Mouse (Mus musculus) megakaryocyte, embryonic 14.5 days (primary cell): Measurements from ENCODE around the gene Plac1.

Experiments
- FLI1 ChIP-seq: IDR thresholded peaks from 2 replicates; pipeline ENCODE4 v1.6.1; 2012; ENCODE audit warnings: low read length, inconsistent platforms, mixed read lengths
- GATA1 ChIP-seq: IDR thresholded peaks from 3 replicates; pipeline ENCODE4 v1.6.1; 2012; ENCODE audit warnings: mixed read lengths, low read length, inconsistent platforms, borderline replicate concordance

DNA sequence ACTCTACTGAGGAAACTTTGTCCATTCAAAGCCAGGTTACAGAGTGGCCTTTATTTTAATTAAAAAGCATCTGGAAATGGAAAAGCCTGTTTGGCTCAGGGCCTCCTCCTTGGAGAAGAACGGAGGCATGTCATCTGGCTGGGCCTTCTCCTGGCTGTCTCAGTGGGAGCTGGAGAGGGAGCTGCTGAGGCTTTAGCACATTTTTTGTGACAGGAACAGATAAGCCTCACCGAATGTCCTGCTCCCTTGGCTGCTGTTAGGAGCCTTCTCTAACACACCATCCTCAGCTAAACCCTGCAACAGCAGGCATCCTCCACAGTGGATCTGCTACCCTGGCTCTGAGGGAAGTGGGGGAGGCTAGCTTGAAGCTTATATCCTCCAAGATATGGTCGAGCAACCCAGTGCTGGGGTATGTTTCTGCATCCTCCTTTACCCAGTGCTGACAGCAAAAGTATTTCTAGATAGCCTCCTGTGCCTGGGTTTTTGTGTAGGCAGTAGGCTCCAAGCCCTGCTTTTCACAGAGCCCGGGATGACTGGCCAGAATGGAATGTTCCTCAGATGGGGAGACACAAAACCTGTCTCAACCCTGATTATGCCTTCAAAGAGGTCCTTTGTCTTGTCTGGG lies 72.9 kb downstream of the Plac1 start:
- no peak for TF ChIP-seq GATA1
- TF ChIP-seq FLI1: no peak
